Mouse (Mus musculus): ENCODE results near the gene Uba52.

DNA sequence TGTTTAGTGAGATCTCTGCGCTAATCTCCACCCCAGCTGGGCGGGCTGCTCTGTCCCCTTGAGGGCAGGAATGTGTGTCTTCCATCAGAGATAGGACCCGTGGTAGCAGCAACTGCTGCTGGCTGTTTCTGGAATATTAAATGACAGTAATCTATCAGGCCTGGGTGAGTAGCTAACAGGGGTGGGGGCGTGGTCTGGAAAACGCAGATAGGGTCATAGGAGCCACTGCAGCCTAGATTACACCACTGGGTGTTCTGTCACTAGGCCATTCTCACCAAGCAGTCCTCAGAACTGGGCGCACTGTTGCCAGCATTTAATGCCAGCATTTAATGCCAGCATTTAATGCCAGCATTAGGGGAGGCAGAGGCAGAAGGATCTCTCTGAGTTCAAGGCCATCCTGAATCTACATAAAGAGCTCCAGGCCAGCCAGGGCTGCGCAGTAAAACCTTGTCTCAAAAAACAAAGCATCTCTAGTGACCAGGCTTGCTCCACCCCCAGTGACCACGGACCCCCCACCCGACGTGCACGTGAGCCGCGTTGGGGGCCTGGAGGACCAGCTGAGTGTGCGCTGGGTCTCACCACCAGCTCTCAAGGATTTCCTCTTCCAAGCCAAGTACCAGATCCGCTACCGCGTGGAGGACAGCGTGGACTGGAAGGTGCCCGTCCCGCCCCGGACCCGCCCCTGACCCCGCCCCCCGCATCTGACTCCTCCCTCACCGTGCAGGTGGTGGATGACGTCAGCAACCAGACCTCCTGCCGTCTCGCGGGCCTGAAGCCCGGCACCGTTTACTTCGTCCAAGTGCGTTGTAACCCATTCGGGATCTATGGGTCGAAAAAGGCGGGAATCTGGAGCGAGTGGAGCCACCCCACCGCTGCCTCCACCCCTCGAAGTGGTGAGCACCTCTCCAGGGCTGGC lies 10.0 kb downstream of the Uba52 start:
- TF ChIP-seq CTCF (IDR thresholded peaks at IDR 0.05; ENCODE audit: low read depth): no peak
- no peak for TF ChIP-seq EP300 (IDR thresholded peaks at IDR 0.05; ENCODE audit: low read depth)

Measured in heart, postnatal 0 days (tissue).